Mouse (Mus musculus): ENCODE measurements at regions not wholly inside any gene's neighbourhood (a gene's known extent, or its start where the extent isn't known, plus 50 kb on each side); places are given as distances from the start of the nearest gene placed in this dataset.
"Not testable (repeated sequence)": the region's sequence is repeated elsewhere in the genome, so short reads cannot be mapped to it uniquely, and the experiment has no call there.

DNA sequence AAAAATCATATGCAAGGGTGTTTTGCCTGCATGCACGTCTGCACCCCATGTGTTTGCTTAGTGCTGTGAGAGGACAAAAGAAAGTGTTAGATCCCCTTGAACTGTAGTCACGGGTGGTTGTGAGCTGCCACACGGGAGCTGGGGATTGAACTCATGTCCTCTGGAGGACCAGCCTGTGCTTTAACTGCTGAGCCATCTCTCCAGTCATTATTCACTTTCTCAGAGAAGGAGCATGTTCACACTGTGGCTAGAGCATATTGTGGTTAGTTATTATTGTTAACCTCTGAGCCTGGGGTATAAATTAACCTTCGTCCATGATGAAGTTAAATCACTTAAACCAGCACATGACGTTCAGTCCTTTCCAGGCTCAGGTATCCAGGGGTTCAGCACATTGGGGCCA is 150.4 kb upstream of the Rapgef5 start:
- H3K4me1 ChIP-seq (ENCODE audit: control insufficient read depth in 2 of 2, insufficient read depth in 2 of 2, low read length in 2 of 2, poor library complexity in 1 of 2) = no peaks in the 10 kb centered on the region

DNA sequence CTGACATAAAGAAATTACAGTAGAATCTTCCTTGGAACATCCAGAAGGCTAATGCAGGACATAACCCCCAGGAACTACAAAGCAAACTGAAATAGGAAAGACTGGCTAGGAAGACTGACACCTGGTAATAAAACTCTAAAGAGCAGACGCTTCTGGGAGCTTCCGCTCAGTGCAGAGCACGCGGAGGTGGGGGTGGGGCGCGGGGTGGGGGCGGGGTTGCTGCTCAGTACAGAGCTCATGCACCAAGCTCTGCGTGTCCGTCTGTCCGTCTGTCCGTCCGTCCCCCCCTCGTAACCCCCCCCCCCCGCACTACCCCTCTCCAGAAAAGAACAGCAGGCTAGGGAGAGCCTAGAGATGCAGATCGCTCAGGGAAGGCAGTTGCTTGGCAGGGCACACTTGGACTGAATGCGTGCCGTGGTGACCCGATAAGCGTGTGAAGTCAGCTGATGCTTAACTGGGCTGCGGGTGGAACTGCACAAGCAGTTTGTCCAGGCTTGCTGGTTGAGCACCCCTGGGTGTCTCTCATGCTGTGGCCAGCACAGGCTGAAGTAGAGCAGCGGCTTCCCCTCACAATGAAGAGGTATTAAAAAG is 137.9 kb upstream of the Rapgef5 start:
- in situ Hi-C loops (cut with MboI; ENCODE audit: low sequenced_read_pairs in 2 of 2, unreplicated experiment in 2 of 2) = no loop called here
- H3K36me3 ChIP-seq (ENCODE audit: control insufficient read depth, insufficient read depth, low read length, poor library complexity, severe bottlenecking) = no peaks in the 10 kb centered on the region
- no peak overlapping the region for H3K4me3 ChIP-seq (ENCODE audit: insufficient read depth in 1 of 2, low read depth in 1 of 2, low read length in 2 of 2, poor library complexity in 1 of 2, severe bottlenecking in 1 of 2)
- no peaks in the 10 kb centered on the region for H3K9me3 ChIP-seq (ENCODE audit: control insufficient read depth, insufficient read depth, low read depth, low read length)
- peaks cover 0 to 2% of the 10 kb centered on the region in 2 experiments; a peak in 1 of 4 replicates for H3K4me1 ChIP-seq (ENCODE audit: control insufficient read depth in 2 of 2, insufficient read depth in 2 of 2, low read length in 2 of 2, poor library complexity in 1 of 2)
- H3K27ac ChIP-seq (ENCODE audit: insufficient read depth, low read depth, low read length, poor library complexity, severe bottlenecking) = no peak overlapping the region
- no peak for TF ChIP-seq ZNF384 (IDR thresholded peaks at IDR 0.05; ENCODE audit: low read depth, low read length)
- TF ChIP-seq CHD2 (IDR thresholded peaks at IDR 0.05; ENCODE audit: low read depth, low read length) = no peak
- TF ChIP-seq HCFC1 (IDR thresholded peaks at IDR 0.05; ENCODE audit: borderline replicate concordance, insufficient read depth, low read length) = no peak
- no peak for TF ChIP-seq ZC3H11A (IDR thresholded peaks at IDR 0.05; ENCODE audit: borderline replicate concordance, low read depth, low read length)
- TF ChIP-seq MAFK (IDR thresholded peaks at IDR 0.05; ENCODE audit: insufficient read depth, low read depth, low read length) = no peak
- no peak overlapping the region for H3K9ac ChIP-seq (ENCODE audit: insufficient read depth, low read depth, low read length, poor library complexity, severe bottlenecking)
- DNase-seq (ENCODE audit: low read depth, low spot score) = no peak

More for the DNA sequence above, 150.4 kb upstream of the Rapgef5 start:
- no peak for DNase-seq (ENCODE audit: low read depth, low spot score)
- no peak overlapping the region for H3K4me3 ChIP-seq (ENCODE audit: insufficient read depth in 1 of 2, low read depth in 1 of 2, low read length in 2 of 2, poor library complexity in 1 of 2, severe bottlenecking in 1 of 2)
- no peak for TF ChIP-seq MAFK (IDR thresholded peaks at IDR 0.05; ENCODE audit: insufficient read depth, low read depth, low read length)
- no peak for TF ChIP-seq ZNF384 (IDR thresholded peaks at IDR 0.05; ENCODE audit: low read depth, low read length)
- TF ChIP-seq CHD2 (IDR thresholded peaks at IDR 0.05; ENCODE audit: low read depth, low read length) = no peak
- no peak for TF ChIP-seq ZC3H11A (IDR thresholded peaks at IDR 0.05; ENCODE audit: borderline replicate concordance, low read depth, low read length)
- TF ChIP-seq HCFC1 (IDR thresholded peaks at IDR 0.05; ENCODE audit: borderline replicate concordance, insufficient read depth, low read length) = no peak
- in situ Hi-C loops (cut with MboI; ENCODE audit: low sequenced_read_pairs in 2 of 2, unreplicated experiment in 2 of 2) = no loop called here
- no peak overlapping the region for H3K27ac ChIP-seq (ENCODE audit: insufficient read depth, low read depth, low read length, poor library complexity, severe bottlenecking)
- H3K9me3 ChIP-seq (ENCODE audit: control insufficient read depth, insufficient read depth, low read depth, low read length) = no peaks in the 10 kb centered on the region
- no peak overlapping the region for H3K9ac ChIP-seq (ENCODE audit: insufficient read depth, low read depth, low read length, poor library complexity, severe bottlenecking)
- no peaks in the 10 kb centered on the region for H3K36me3 ChIP-seq (ENCODE audit: control insufficient read depth, insufficient read depth, low read length, poor library complexity, severe bottlenecking)

DNA sequence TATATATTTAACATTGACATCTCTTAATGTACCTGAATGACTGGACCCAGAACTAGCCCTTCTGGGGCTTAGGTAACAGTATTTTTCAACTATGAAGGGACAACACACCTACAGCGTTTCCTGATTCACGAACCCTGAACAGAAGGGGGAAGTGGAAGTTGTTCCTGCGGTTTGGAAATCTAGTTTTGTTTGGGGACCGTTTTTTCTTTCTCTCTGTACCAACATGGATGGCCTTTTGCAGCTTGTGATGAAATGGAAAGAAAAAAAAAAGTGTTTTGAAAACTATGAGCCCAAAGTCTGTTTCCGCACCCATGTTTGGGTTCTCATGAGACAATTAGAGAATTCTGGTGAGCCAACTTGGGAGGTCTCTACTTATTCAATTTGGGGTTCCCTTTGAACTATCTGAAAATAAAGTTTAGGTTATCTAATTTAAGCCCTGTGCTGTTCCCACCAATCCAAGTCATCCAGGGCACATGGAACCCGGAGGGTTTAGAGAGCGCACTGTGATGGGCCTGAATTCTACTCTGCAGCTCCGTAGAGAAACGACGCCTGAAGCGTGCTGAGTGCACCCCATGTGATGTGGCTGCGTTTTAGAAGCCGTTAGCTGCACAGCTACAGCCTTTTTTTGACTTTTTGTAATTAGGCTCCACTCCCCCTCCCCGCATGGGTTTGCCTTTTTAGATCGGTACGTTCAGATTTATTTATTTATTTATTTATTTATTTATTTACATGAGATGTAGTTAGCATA is 137.0 kb upstream of the Rapgef5 start:
- no peak for TF ChIP-seq ZC3H11A (IDR thresholded peaks at IDR 0.05; ENCODE audit: borderline replicate concordance, low read depth, low read length)
- no peak for TF ChIP-seq ZNF384 (IDR thresholded peaks at IDR 0.05; ENCODE audit: low read depth, low read length)
- TF ChIP-seq CHD2 (IDR thresholded peaks at IDR 0.05; ENCODE audit: low read depth, low read length) = no peak
- TF ChIP-seq MAFK (IDR thresholded peaks at IDR 0.05; ENCODE audit: insufficient read depth, low read depth, low read length) = no peak
- no peak for TF ChIP-seq HCFC1 (IDR thresholded peaks at IDR 0.05; ENCODE audit: borderline replicate concordance, insufficient read depth, low read length)
- H3K9me3 ChIP-seq (ENCODE audit: control insufficient read depth, insufficient read depth, low read depth, low read length) = no peaks in the 10 kb centered on the region
- no peaks in the 10 kb centered on the region for H3K36me3 ChIP-seq (ENCODE audit: control insufficient read depth, insufficient read depth, low read length, poor library complexity, severe bottlenecking)
- H3K4me3 ChIP-seq (ENCODE audit: insufficient read depth in 1 of 2, low read depth in 1 of 2, low read length in 2 of 2, poor library complexity in 1 of 2, severe bottlenecking in 1 of 2) = no peak overlapping the region
- no peak overlapping the region for H3K27ac ChIP-seq (ENCODE audit: insufficient read depth, low read depth, low read length, poor library complexity, severe bottlenecking)
- DNase-seq (ENCODE audit: low read depth, low spot score) = no peak
- H3K9ac ChIP-seq (ENCODE audit: insufficient read depth, low read depth, low read length, poor library complexity, severe bottlenecking) = no peak overlapping the region
- peaks cover 0 to 2% of the 10 kb centered on the region in 2 experiments; a peak in 1 of 4 replicates for H3K4me1 ChIP-seq (ENCODE audit: control insufficient read depth in 2 of 2, insufficient read depth in 2 of 2, low read length in 2 of 2, poor library complexity in 1 of 2)
- in situ Hi-C loops (cut with MboI; ENCODE audit: low sequenced_read_pairs in 2 of 2, unreplicated experiment in 2 of 2) = no loop called here

DNA sequence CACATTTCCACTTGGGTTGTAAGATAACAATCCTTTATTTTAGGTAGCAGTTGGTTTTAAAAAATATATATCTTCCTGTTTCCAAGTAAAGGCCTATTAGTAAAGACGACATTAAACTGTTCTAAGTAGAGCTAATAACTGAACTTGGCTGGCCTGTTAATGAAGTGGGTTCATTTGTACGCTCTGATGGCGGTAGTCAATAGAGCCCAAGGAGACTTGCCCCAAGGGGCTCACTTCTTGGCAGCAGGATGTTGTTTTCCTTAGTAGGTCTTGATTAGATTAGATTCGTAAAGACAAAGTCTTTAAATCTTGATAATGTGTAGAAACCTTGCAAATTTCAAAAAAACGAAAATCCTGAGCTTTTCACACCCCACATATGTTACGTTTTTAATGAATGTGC is 135.4 kb upstream of the Rapgef5 start:
- no peak for TF ChIP-seq MAFK (IDR thresholded peaks at IDR 0.05; ENCODE audit: insufficient read depth, low read depth, low read length)
- TF ChIP-seq ZC3H11A (IDR thresholded peaks at IDR 0.05; ENCODE audit: borderline replicate concordance, low read depth, low read length) = no peak
- no peak for TF ChIP-seq CHD2 (IDR thresholded peaks at IDR 0.05; ENCODE audit: low read depth, low read length)
- TF ChIP-seq ZNF384 (IDR thresholded peaks at IDR 0.05; ENCODE audit: low read depth, low read length) = no peak
- no peak for TF ChIP-seq HCFC1 (IDR thresholded peaks at IDR 0.05; ENCODE audit: borderline replicate concordance, insufficient read depth, low read length)
- DNase-seq (ENCODE audit: low read depth, low spot score) = no peak
- no peak overlapping the region for H3K9ac ChIP-seq (ENCODE audit: insufficient read depth, low read depth, low read length, poor library complexity, severe bottlenecking)
- H3K4me1 ChIP-seq (ENCODE audit: control insufficient read depth in 2 of 2, insufficient read depth in 2 of 2, low read length in 2 of 2, poor library complexity in 1 of 2) = peaks cover 0 to 2% of the 10 kb centered on the region in 2 experiments; a peak in 1 of 4 replicates
- no peaks in the 10 kb centered on the region for H3K36me3 ChIP-seq (ENCODE audit: control insufficient read depth, insufficient read depth, low read length, poor library complexity, severe bottlenecking)
- no peak overlapping the region for H3K27ac ChIP-seq (ENCODE audit: insufficient read depth, low read depth, low read length, poor library complexity, severe bottlenecking)
- H3K9me3 ChIP-seq (ENCODE audit: control insufficient read depth, insufficient read depth, low read depth, low read length) = no peaks in the 10 kb centered on the region
- no peak overlapping the region for H3K4me3 ChIP-seq (ENCODE audit: insufficient read depth in 1 of 2, low read depth in 1 of 2, low read length in 2 of 2, poor library complexity in 1 of 2, severe bottlenecking in 1 of 2)
- in situ Hi-C loops (cut with MboI; ENCODE audit: low sequenced_read_pairs in 2 of 2, unreplicated experiment in 2 of 2) = no loop called here

DNA sequence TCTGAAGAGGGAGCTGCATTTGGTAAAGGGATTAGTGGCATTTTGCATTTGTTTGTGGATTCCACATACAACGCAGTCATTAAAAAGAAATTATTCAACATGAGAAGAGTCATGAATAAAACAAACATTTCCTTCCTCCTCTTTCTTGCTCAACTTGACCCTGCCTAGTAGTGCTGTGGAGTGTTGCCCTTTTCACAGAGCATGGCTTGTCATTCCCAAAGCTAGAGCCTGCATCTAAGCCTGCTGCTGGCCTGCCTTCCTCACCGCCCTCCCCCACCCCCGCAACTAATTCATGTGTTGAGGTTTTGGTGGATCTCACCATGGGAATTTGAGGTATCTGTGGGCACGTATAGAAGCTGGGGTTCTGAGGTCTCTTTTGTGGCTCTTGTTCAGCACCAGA is 133.6 kb upstream of the Rapgef5 start:
- H3K4me1 ChIP-seq (ENCODE audit: control insufficient read depth in 2 of 2, insufficient read depth in 2 of 2, low read length in 2 of 2, poor library complexity in 1 of 2); H3K4me3 ChIP-seq (ENCODE audit: insufficient read depth in 1 of 2, low read depth in 1 of 2, low read length in 2 of 2, poor library complexity in 1 of 2, severe bottlenecking in 1 of 2); DNase-seq (ENCODE audit: low read depth, low spot score); H3K27ac ChIP-seq (ENCODE audit: insufficient read depth, low read depth, low read length, poor library complexity, severe bottlenecking); H3K36me3 ChIP-seq (ENCODE audit: control insufficient read depth, insufficient read depth, low read length, poor library complexity, severe bottlenecking); H3K9ac ChIP-seq (ENCODE audit: insufficient read depth, low read depth, low read length, poor library complexity, severe bottlenecking); H3K9me3 ChIP-seq (ENCODE audit: control insufficient read depth, insufficient read depth, low read depth, low read length); in situ Hi-C loops (cut with MboI; ENCODE audit: low sequenced_read_pairs in 2 of 2, unreplicated experiment in 2 of 2): not testable (repeated sequence)

Data from ES-E14 (cell line).